Comparison of ENCODE assay signal across 21 mouse cellular contexts in genomic region chr1:164690055-164690454, GRCm38 (mm10).
A peak's percentile ranks its signal among the peaks of the same experiment; 100 is the strongest.
DNase-seq lines count a peak whose midpoint lies in the region; ATAC-seq and TF ChIP-seq lines count a peak whose summit lies in the region.
"Had no signal": no experiment of that assay in that cellular context is flagged by ENCODE, and none has a peak within 500 bp of the region (broad histone marks: within the 10 kb centered on the region; RNA-seq: fewer than 3 reads in every experiment).

No protein-coding gene starts in this region.

- no peak overlapping the region for H3K9ac ChIP-seq in lung, embryonic 15.5 days
- H3K9ac ChIP-seq: embryonic facial prominence, embryonic 12.5 days; forebrain, embryonic 13.5 days; forebrain, embryonic 15.5 days; forebrain, postnatal 0 days had no signal

- H3K9me3 ChIP-seq in lung, embryonic 15.5 days = no peaks in the 10 kb centered on the region
- H3K9me3 ChIP-seq: embryonic facial prominence, embryonic 10.5 days; embryonic facial prominence, embryonic 12.5 days; forebrain, embryonic 13.5 days; forebrain, embryonic 15.5 days had no signal

- no peak overlapping the region for H3K4me3 ChIP-seq in left cerebral cortex, adult 2 months
- H3K4me3 ChIP-seq in lung, embryonic 15.5 days = no peak overlapping the region
- no peak overlapping the region for H3K4me3 ChIP-seq in cortical plate, adult 2 months (ENCODE audit: insufficient read depth, low read length)
- H3K4me3 ChIP-seq: embryonic facial prominence, embryonic 10.5 days; embryonic facial prominence, embryonic 12.5 days; forebrain, embryonic 13.5 days; forebrain, embryonic 15.5 days had no signal

- peak overlapping the region; percentile 73 for H3K27ac ChIP-seq in left cerebral cortex, adult 2 months
- H3K27ac ChIP-seq in lung, embryonic 15.5 days = no peak overlapping the region
- peak overlapping the region; percentile 64 for H3K27ac ChIP-seq in cortical plate, adult 2 months (ENCODE audit: insufficient read depth, low read length)
- H3K27ac ChIP-seq: embryonic facial prominence, embryonic 10.5 days; embryonic facial prominence, embryonic 12.5 days; forebrain, embryonic 13.5 days; forebrain, embryonic 15.5 days had no signal

- TF ChIP-seq POLR2A in brain, embryonic 14.5 days (IDR thresholded peaks at IDR 0.05; ENCODE audit: borderline replicate concordance, extremely low read depth, insufficient read depth, insufficient read length, poor library complexity, severe bottlenecking) = no peak
- TF ChIP-seq POLR2A in cortical plate, adult 2 months (IDR thresholded peaks at IDR 0.05; ENCODE audit: extremely low read depth, insufficient read depth, low read length) = no peak

- intact Hi-C loops in left cerebral cortex, adult 2 months (cut with DNase I) = no loop called here
- intact Hi-C loops in left cerebral cortex, postnatal 10 days (cut with DNase I) = no loop called here
- intact Hi-C loops in left cerebral cortex, postnatal 25 days (cut with DNase I) = no loop called here

- no peak for TF ChIP-seq CTCF in left cerebral cortex, adult 2 months (IDR thresholded peaks at IDR 0.05)
- TF ChIP-seq CTCF in brain, embryonic 14.5 days (IDR thresholded peaks at IDR 0.05; ENCODE audit: borderline replicate concordance, extremely low read depth, insufficient read depth, insufficient read length) = no peak
- no peak for TF ChIP-seq CTCF in cortical plate, adult 2 months (IDR thresholded peaks at IDR 0.05; ENCODE audit: extremely low read depth, insufficient read depth, low read length)

- H3K27me3 ChIP-seq in lung, embryonic 15.5 days = no peaks in the 10 kb centered on the region
- H3K27me3 ChIP-seq: embryonic facial prominence, embryonic 12.5 days; forebrain, embryonic 13.5 days; forebrain, embryonic 15.5 days had no signal

- no peaks in the 10 kb centered on the region for H3K4me1 ChIP-seq in lung, embryonic 15.5 days
- peaks cover 3% of the 10 kb centered on the region for H3K4me1 ChIP-seq in cortical plate, adult 2 months (ENCODE audit: control insufficient read depth, insufficient read depth, low read length)
- H3K4me1 ChIP-seq: embryonic facial prominence, embryonic 10.5 days; embryonic facial prominence, embryonic 12.5 days; forebrain, embryonic 13.5 days; forebrain, embryonic 15.5 days had no signal

- H3K36me3 ChIP-seq in lung, embryonic 15.5 days = no peaks in the 10 kb centered on the region
- H3K36me3 ChIP-seq: embryonic facial prominence, embryonic 10.5 days; embryonic facial prominence, embryonic 12.5 days; forebrain, embryonic 15.5 days had no signal

- H3K4me2 ChIP-seq in lung, embryonic 15.5 days = no peak overlapping the region
- H3K4me2 ChIP-seq: embryonic facial prominence, embryonic 12.5 days; forebrain, embryonic 13.5 days; forebrain, embryonic 15.5 days had no signal

- 55% methylated on average over 1 of the region's 1 CpGs for WGBS in lung, embryonic 15.5 days

- DNase-seq in left cerebral cortex, adult 2 months (ENCODE audit: extremely low spot score in 1 of 2, low spot score in 2 of 2) = no peak
- DNase-seq in left cerebral cortex, postnatal 10 days (ENCODE audit: extremely low spot score in 1 of 2, low spot score in 2 of 2) = no peak
- DNase-seq in lung, postnatal 25 days (ENCODE audit: low spot score) = no peak
- peak; percentile 7 for DNase-seq in brain, embryonic 14.5 days (ENCODE audit: low read depth)
- DNase-seq in retina, postnatal 1 day = no peak
- no peak for DNase-seq in left cerebral cortex, postnatal 25 days (ENCODE audit: low spot score in 2 of 2)
- DNase-seq: adrenal gland, adult 2 months; adrenal gland, postnatal 10 days; adrenal gland, postnatal 25 days; cerebellum, adult 11-12 months; cerebellum, adult 2 months; cerebellum, adult 9-10 months; cerebellum, postnatal 10 days; cerebellum, postnatal 36 days; forebrain, postnatal 0 days had no signal

- ATAC-seq in lung, embryonic 15.5 days (ENCODE audit: borderline replicate concordance, extremely low read depth, low FRiP score, low TSS enrichment) = peak; percentile 67; the same call in 1 of the 2 replicates
- ATAC-seq: forebrain, embryonic 13.5 days; forebrain, embryonic 15.5 days had no signal
